ENCODE assay signal across 8 mouse cellular contexts in genomic region chr5:7820592-7820991, GRCm38 (mm10).
DNase-seq lines count a peak whose midpoint lies in the region; ATAC-seq and TF ChIP-seq lines count a peak whose summit lies in the region.
"Had no signal": no experiment of that assay in that cellular context is flagged by ENCODE, and none has a peak within 500 bp of the region (broad histone marks: within the 10 kb centered on the region; RNA-seq: fewer than 3 reads in every experiment).

No protein-coding gene starts in this region.

- no peak overlapping the region for H3K4me2 ChIP-seq in kidney, postnatal 0 days (ENCODE audit: low read length)
- H3K4me2 ChIP-seq in kidney, embryonic 15.5 days, result no peak overlapping the region
- H3K4me2 ChIP-seq: heart, embryonic 15.5 days had no signal

- H3K4me1 ChIP-seq in kidney, postnatal 0 days (replicated peaks; ENCODE audit: insufficient read depth, low read length), result no peaks in the 10 kb centered on the region
- H3K4me1 ChIP-seq in kidney, embryonic 15.5 days, result no peaks in the 10 kb centered on the region
- H3K4me1 ChIP-seq: heart, embryonic 15.5 days had no signal

- no peaks in the 10 kb centered on the region for H3K36me3 ChIP-seq in kidney, postnatal 0 days (ENCODE audit: insufficient read depth, low read length)
- no peaks in the 10 kb centered on the region for H3K36me3 ChIP-seq in kidney, embryonic 15.5 days
- H3K36me3 ChIP-seq: heart, embryonic 15.5 days had no signal

- no peaks in the 10 kb centered on the region for H3K27me3 ChIP-seq in kidney, postnatal 0 days (ENCODE audit: insufficient read depth, low read length)
- no peaks in the 10 kb centered on the region for H3K27me3 ChIP-seq in kidney, embryonic 15.5 days
- H3K27me3 ChIP-seq: heart, embryonic 15.5 days had no signal

- H3K9me3 ChIP-seq in kidney, postnatal 0 days (replicated peaks; ENCODE audit: low read length), result no peaks in the 10 kb centered on the region
- H3K9me3 ChIP-seq in kidney, embryonic 15.5 days (replicated peaks), result no peaks in the 10 kb centered on the region
- H3K9me3 ChIP-seq: heart, embryonic 15.5 days had no signal

- TF ChIP-seq CTCF in kidney, postnatal 0 days (IDR thresholded peaks at IDR 0.05; ENCODE audit: low read depth), result peak; percentile 62

- peak; percentile 25 for DNase-seq in kidney, postnatal 0 days (ENCODE audit: low spot score)
- peak; percentile 7 for DNase-seq in right cerebral cortex, postnatal 14 days
- no peak for DNase-seq in right cerebral cortex, adult 18-20 months
- DNase-seq in retina, postnatal 7 days (ENCODE audit: low read depth, low spot score), result peak; percentile 8

- H3K27ac ChIP-seq in kidney, postnatal 0 days, result no peak overlapping the region
- H3K27ac ChIP-seq in kidney, embryonic 15.5 days, result no peak overlapping the region
- H3K27ac ChIP-seq: heart, embryonic 15.5 days had no signal

- no peak overlapping the region for H3K9ac ChIP-seq in kidney, postnatal 0 days (ENCODE audit: low read depth, low read length)
- no peak overlapping the region for H3K9ac ChIP-seq in kidney, embryonic 15.5 days
- H3K9ac ChIP-seq: heart, embryonic 15.5 days had no signal

- no peak for ATAC-seq in kidney, postnatal 0 days (replicated peaks; ENCODE audit: low FRiP score, low read depth)
- ATAC-seq in kidney, embryonic 15.5 days (replicated peaks; ENCODE audit: low FRiP score), result no peak
- ATAC-seq in common myeloid progenitor, adult 5-6 weeks (replicated peaks; ENCODE audit: low read depth, poor library complexity, severe bottlenecking), result peak; percentile 68
- no peak for ATAC-seq in CD4-positive, CD25-positive, alpha-beta regulatory T cell, adult 4 months

- WGBS in kidney, postnatal 0 days, result 38% methylated on average over 5 of the region's 5 CpGs
- WGBS in kidney, embryonic 15.5 days, result 30% methylated on average over 5 of the region's 5 CpGs

- H3K4me3 ChIP-seq in kidney, postnatal 0 days (replicated peaks; ENCODE audit: low read depth, low read length), result no peak overlapping the region
- no peak overlapping the region for H3K4me3 ChIP-seq in kidney, embryonic 15.5 days (replicated peaks)
- H3K4me3 ChIP-seq: heart, embryonic 15.5 days had no signal
